Mouse (Mus musculus): Measurements from ENCODE around the gene Tubal3. TPM values are rescaled to one million over a fixed set of nuclear protein-coding genes. Genes with fewer than 3 reads are reported as not detected.

Gene Tubal3
- polyA plus RNA-seq, 2 experiments, result 0.03 TPM; not detected in 1

DNA sequence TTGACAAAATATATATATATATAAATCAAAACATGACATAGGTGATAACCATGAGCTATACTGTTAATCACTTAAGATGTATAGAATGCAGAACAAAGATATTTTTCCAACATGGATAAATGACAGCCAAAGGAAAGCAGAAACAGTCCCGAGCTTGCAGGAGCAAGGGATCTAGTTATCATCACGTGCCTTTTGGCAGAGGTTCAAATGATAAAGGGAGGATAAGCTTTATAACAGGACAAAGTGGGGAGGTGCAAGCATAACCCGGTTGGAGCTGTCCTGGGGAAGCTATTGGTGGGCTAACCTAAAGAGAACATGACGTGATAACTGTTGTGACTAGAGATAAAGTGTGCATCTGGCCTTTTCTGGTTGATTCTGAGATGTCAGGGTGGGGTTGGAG is 4.6 kb upstream of the Tubal3 start:
- H3K9ac ChIP-seq (ENCODE audit: low read depth, low read length, severe bottlenecking), result no peak overlapping the region
- H3K4me2 ChIP-seq (replicated peaks; ENCODE audit: low read depth, low read length, severe bottlenecking), result no peak overlapping the region
- no peak for TF ChIP-seq POLR2A (IDR thresholded peaks at IDR 0.05; ENCODE audit: borderline replicate concordance, extremely low read depth, insufficient read depth, insufficient read length)
- ATAC-seq (ENCODE audit: low FRiP score, low read depth), result no peak
- H3K4me1 ChIP-seq (ENCODE audit: control insufficient read depth, insufficient read depth, low read length), result 0 out of 2 replicates have a peak, but pooled peaks cover 6% of the 10 kb centered on the region
- WGBS, result 83% methylated on average over 4 of the region's 4 CpGs
- no peaks in the 10 kb centered on the region for H3K9me3 ChIP-seq (ENCODE audit: control insufficient read depth, low read length)
- no peaks in the 10 kb centered on the region for H3K27me3 ChIP-seq (ENCODE audit: control insufficient read depth, insufficient read depth, low read length)
- H3K4me3 ChIP-seq (replicated peaks; ENCODE audit: low read length), result no peak overlapping the region
- H3K36me3 ChIP-seq (ENCODE audit: control insufficient read depth, insufficient read depth, low read length), result peaks cover 19% of the 10 kb centered on the region
- H3K27ac ChIP-seq (replicated peaks; ENCODE audit: low read depth, low read length), result no peak overlapping the region
- DNase-seq (ENCODE audit: low spot score), result no peak

DNA sequence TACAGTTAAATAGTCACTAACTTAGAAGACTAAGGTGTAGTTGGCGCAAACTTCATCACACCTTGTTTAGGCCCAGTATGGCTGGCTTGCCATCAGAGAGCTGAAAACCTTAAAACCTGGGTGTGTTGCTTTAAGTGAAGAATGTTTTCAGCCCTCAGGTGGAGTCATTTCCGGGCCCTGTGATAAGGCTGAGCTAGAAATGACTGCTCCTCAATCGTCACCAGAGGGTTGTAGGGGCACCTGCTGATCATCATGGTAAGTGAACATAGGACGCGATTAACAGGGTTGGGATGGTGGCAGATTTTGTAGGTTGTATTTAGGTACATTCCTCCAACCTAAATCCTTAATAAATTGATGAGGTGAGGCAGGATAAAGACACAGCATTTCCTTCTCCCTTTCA is 6.4 kb downstream of the Tubal3 start:
- ATAC-seq (ENCODE audit: low FRiP score, low read depth), result no peak
- 79% methylated on average over 5 of the region's 5 CpGs for WGBS

DNA sequence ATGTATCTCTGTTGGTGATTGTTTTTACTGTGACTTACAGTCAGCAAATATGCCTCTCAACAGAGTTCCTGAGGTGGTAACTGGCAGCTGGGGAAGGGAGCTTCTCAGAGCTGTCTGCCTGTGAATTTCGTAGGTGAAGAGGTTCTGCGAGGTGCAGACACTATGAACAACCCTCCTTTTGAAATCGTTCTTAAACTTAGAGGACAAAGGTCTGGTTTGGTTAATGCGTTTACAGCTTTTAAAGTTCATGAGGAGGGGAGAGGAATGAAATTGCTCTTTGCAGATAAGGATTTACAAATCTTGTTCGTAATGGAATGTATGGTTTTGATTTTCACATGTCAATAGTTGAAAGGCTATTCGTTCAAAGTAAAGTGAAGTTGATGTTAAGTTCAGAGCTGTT is 7.6 kb downstream of the Tubal3 start:
- Histone ChIP-seq H3K36me3 (ENCODE audit: control insufficient read depth, insufficient read depth, low read length) (no peaks in the 10 kb centered on the region), H3K9ac (ENCODE audit: low read depth, low read length, severe bottlenecking) (no peak overlapping the region)
- 72% methylated on average over 6 of the region's 6 CpGs for WGBS

More for the DNA sequence above, 6.4 kb downstream of the Tubal3 start:
- Histone ChIP-seq H3K4me1 (ENCODE audit: control insufficient read depth, insufficient read depth, low read length) (no peaks in the 10 kb centered on the region), H3K27ac (replicated peaks; ENCODE audit: low read depth, low read length) (no peak overlapping the region), H3K9ac (ENCODE audit: low read depth, low read length, severe bottlenecking) (no peak overlapping the region), H3K36me3 (ENCODE audit: control insufficient read depth, insufficient read depth, low read length) (no peaks in the 10 kb centered on the region), H3K4me2 (replicated peaks; ENCODE audit: low read depth, low read length, severe bottlenecking) (no peak overlapping the region), H3K27me3 (ENCODE audit: control insufficient read depth, insufficient read depth, low read length) (no peaks in the 10 kb centered on the region), H3K4me3 (replicated peaks; ENCODE audit: low read length) (no peak overlapping the region), H3K9me3 (ENCODE audit: control insufficient read depth, low read length) (no peaks in the 10 kb centered on the region)
- DNase-seq (ENCODE audit: low spot score), result no peak
- no peak for TF ChIP-seq POLR2A (IDR thresholded peaks at IDR 0.05; ENCODE audit: borderline replicate concordance, extremely low read depth, insufficient read depth, insufficient read length)

DNA sequence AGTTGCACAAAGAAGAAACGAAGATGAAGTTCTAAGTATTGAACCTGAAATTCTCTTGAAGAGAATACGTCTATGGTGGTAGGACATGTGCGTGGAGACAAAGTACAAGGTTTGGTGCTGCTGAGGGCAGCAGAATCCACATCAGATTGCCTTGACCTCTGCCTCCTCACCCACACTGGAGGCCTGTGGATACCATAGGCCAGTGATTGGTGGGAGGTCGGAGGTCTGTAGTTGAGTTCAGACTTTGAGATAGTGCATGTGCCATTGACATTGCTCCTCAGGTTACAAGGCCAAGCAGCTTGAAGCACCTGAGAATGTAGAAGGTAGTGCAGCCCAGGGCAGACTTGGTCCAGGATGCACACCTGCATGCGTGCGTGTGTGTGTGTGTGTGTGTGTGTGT is 8.0 kb downstream of the Tubal3 start:
- no peak overlapping the region for H3K9ac ChIP-seq (ENCODE audit: low read depth, low read length, severe bottlenecking)
- H3K4me1 ChIP-seq (ENCODE audit: control insufficient read depth, insufficient read depth, low read length), result no peaks in the 10 kb centered on the region
- no peaks in the 10 kb centered on the region for H3K36me3 ChIP-seq (ENCODE audit: control insufficient read depth, insufficient read depth, low read length)
- 86% methylated on average over 6 of the region's 6 CpGs for WGBS
- H3K4me2 ChIP-seq (replicated peaks; ENCODE audit: low read depth, low read length, severe bottlenecking), result no peak overlapping the region
- TF ChIP-seq POLR2A (IDR thresholded peaks at IDR 0.05; ENCODE audit: borderline replicate concordance, extremely low read depth, insufficient read depth, insufficient read length), result no peak
- H3K27me3 ChIP-seq (ENCODE audit: control insufficient read depth, insufficient read depth, low read length), result no peaks in the 10 kb centered on the region
- no peak for DNase-seq (ENCODE audit: low spot score)
- H3K27ac ChIP-seq (replicated peaks; ENCODE audit: low read depth, low read length), result no peak overlapping the region
- H3K9me3 ChIP-seq (ENCODE audit: control insufficient read depth, low read length), result no peaks in the 10 kb centered on the region
- no peak overlapping the region for H3K4me3 ChIP-seq (replicated peaks; ENCODE audit: low read length)
- ATAC-seq (ENCODE audit: low FRiP score, low read depth), result no peak

More for the DNA sequence above, 7.6 kb downstream of the Tubal3 start:
- H3K9me3 ChIP-seq (ENCODE audit: control insufficient read depth, low read length), result no peaks in the 10 kb centered on the region
- ATAC-seq (ENCODE audit: low FRiP score, low read depth), result no peak
- no peak for DNase-seq (ENCODE audit: low spot score)
- H3K4me2 ChIP-seq (replicated peaks; ENCODE audit: low read depth, low read length, severe bottlenecking), result no peak overlapping the region
- TF ChIP-seq POLR2A (IDR thresholded peaks at IDR 0.05; ENCODE audit: borderline replicate concordance, extremely low read depth, insufficient read depth, insufficient read length), result no peak
- H3K4me1 ChIP-seq (ENCODE audit: control insufficient read depth, insufficient read depth, low read length), result no peaks in the 10 kb centered on the region
- no peaks in the 10 kb centered on the region for H3K27me3 ChIP-seq (ENCODE audit: control insufficient read depth, insufficient read depth, low read length)
- H3K4me3 ChIP-seq (replicated peaks; ENCODE audit: low read length), result no peak overlapping the region
- H3K27ac ChIP-seq (replicated peaks; ENCODE audit: low read depth, low read length), result no peak overlapping the region

DNA sequence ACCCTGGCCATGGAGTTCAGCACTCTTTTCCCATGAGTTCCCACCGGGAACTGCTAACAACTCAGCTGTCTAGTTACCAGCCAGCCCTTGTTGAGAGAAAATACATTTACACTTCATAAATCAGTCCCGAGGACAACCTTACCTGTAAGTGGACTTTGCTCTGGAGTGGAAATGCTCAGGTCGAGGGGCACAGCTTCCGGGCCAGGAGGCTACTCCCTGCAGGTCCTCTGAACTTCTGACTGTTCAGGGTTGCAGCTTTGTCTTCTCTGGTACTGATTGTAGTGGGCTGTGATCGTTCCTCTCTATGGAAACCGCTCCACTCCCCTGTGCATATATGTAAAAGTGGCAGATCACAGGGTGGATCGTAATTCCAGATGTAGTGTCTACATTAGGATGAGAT is 26.6 kb downstream of the Tubal3 start:
- Histone ChIP-seq H3K4me1 (ENCODE audit: control insufficient read depth, insufficient read depth, low read length) (no peaks in the 10 kb centered on the region), H3K27ac (replicated peaks; ENCODE audit: low read depth, low read length) (no peak overlapping the region), H3K36me3 (ENCODE audit: control insufficient read depth, insufficient read depth, low read length) (no peaks in the 10 kb centered on the region), H3K9ac (ENCODE audit: low read depth, low read length, severe bottlenecking) (no peak overlapping the region), H3K4me3 (replicated peaks; ENCODE audit: low read length) (no peak overlapping the region), H3K9me3 (ENCODE audit: control insufficient read depth, low read length) (no peaks in the 10 kb centered on the region), H3K27me3 (ENCODE audit: control insufficient read depth, insufficient read depth, low read length) (no peaks in the 10 kb centered on the region), H3K4me2 (replicated peaks; ENCODE audit: low read depth, low read length, severe bottlenecking) (no peak overlapping the region)
- WGBS, result 41% methylated on average over 7 of the region's 7 CpGs
- DNase-seq (ENCODE audit: low spot score), result no peak
- no peak for ATAC-seq (ENCODE audit: low FRiP score, low read depth)
- TF ChIP-seq POLR2A (IDR thresholded peaks at IDR 0.05; ENCODE audit: borderline replicate concordance, extremely low read depth, insufficient read depth, insufficient read length), result no peak

DNA sequence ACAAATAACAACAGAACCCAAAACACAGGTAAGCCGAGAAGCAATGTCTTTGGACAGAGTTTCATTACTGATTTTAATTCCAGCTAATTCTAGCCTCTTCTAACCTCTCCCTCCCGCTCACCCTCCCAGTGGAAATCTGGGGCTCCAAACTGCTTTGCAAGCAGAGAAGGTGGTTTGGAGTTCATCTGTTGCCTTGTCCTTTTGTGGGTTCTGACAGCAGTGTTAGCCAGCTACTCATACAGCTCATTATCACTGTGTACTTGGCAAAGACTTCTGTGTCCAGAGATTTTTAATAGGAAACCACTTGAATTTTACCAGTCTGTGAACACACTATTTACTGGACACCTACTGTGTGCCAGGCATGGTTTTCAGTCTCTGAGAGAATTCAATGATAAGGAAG is 27.2 kb downstream of the Tubal3 start, which contains the start of gene Ucn3:
Gene Ucn3, minus strand, starts transcription at position 101 of the 400 bp plus-strand sequence.
- H3K27me3 ChIP-seq (ENCODE audit: control insufficient read depth, insufficient read depth, low read length), result no peaks in the 10 kb centered on the region
- ATAC-seq (ENCODE audit: low FRiP score, low read depth) (no peak), DNase-seq (ENCODE audit: low spot score) (no peak)
- no peak within 1 kb of the TSS for H3K4me2 ChIP-seq (replicated peaks; ENCODE audit: low read depth, low read length, severe bottlenecking)
- no peaks in the 10 kb centered on the region for H3K36me3 ChIP-seq (ENCODE audit: control insufficient read depth, insufficient read depth, low read length)
- no peak within 1 kb of the TSS for H3K27ac ChIP-seq (replicated peaks; ENCODE audit: low read depth, low read length)
- no peak within 1 kb of the TSS for H3K4me3 ChIP-seq (replicated peaks; ENCODE audit: low read length)
- no peaks in the 10 kb centered on the region for H3K4me1 ChIP-seq (ENCODE audit: control insufficient read depth, insufficient read depth, low read length)
- no peaks in the 10 kb centered on the region for H3K9me3 ChIP-seq (ENCODE audit: control insufficient read depth, low read length)
- H3K9ac ChIP-seq (ENCODE audit: low read depth, low read length, severe bottlenecking), result no peak within 1 kb of the TSS
- WGBS, result 44% methylated on average over 2 of the region's 2 CpGs
- no peak for TF ChIP-seq POLR2A (IDR thresholded peaks at IDR 0.05; ENCODE audit: borderline replicate concordance, extremely low read depth, insufficient read depth, insufficient read length)

All from limb, embryonic 14.5 days (tissue).